Mouse (Mus musculus) MEL-GATA-1-ER (cell line): ENCODE data around the gene Cfap100.

Experiments
- DNase-seq: peaks from one replicate; pipeline ENCODE4 v3.0.0-alpha.2; 2012; ENCODE audit warnings: low read depth; ENCODE audit errors: extremely low read depth

The Cfap100 gene

DNA sequence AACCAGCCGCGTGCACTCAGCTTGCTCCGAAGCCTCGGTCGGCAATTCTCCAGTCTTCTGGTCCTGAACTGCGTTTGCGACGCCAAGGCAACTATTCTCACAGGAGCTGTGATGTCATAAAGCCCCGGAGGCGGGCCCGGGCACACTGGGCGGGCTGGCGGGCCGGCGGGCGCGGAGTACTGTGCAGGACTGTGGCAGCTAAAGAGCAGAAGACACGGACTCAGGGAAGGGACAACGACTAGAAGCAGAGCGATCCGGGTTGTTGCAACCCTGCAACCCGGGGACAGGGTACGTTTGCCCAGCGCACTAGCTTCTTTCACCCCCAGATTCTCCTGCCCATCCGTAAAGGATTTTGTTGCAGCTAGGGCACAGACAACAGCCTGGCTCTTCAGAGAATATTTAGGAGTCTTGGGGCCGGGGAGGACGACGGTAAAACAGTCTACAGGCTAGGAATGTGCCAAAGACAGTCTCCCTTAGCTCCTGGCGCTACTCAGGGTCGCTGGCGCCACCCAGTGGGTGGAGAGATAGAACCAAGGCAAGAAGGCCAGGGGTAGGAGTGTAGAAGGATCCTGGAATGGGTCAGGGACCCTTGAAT lies at the start of gene Cfap100:
TSS of gene Cfap100 (minus strand) at position 418 of the 595 bp plus-strand sequence.
- no peak for DNase-seq

DNA sequence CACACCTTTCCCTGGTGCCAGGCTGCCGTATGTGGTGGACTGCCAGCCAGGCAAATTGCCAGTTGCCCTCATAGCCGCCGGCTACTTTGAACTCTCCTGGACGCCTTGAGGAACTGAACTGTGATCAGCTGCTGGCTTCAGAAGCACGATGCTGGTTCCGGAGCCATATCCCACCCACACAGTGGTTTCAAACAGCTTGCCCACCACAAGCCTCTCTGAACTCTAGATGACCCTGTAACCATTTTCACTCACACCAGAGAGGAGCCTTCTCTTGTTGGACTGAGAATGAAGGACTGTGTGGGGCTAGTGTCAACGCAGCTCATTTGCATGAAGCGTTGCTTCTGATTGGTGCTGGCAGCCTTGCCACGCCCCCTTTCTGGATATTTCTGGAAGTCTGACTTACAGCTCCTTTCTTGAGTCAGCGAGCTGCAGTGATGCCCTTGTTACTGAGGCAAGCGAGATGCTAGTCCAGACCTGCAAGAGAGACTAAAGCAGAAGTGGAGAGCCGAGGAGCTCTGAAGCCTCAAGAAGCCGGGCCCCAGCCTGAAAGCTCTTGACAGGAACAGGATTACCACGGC lies 48.4 kb upstream of the Cfap100 start:
- DNase-seq = no peak

DNA sequence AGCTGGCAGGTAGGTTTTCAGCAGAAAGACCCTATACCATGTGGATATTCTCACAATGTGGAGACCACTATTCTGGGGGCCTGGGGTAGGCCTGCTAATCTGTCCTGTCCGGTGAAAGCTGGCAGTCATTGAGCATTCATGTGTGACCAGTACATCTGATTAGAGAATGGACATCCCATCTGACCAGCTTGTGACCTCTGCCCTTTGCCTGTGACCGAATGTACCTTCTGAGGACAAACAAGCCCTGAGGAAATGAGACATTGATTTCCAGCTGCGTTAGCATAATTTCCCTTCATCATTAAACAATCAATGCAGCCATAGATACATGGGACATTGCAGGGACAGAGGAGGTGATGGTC lies 47.2 kb upstream of the Cfap100 start:
- DNase-seq = no peak

DNA sequence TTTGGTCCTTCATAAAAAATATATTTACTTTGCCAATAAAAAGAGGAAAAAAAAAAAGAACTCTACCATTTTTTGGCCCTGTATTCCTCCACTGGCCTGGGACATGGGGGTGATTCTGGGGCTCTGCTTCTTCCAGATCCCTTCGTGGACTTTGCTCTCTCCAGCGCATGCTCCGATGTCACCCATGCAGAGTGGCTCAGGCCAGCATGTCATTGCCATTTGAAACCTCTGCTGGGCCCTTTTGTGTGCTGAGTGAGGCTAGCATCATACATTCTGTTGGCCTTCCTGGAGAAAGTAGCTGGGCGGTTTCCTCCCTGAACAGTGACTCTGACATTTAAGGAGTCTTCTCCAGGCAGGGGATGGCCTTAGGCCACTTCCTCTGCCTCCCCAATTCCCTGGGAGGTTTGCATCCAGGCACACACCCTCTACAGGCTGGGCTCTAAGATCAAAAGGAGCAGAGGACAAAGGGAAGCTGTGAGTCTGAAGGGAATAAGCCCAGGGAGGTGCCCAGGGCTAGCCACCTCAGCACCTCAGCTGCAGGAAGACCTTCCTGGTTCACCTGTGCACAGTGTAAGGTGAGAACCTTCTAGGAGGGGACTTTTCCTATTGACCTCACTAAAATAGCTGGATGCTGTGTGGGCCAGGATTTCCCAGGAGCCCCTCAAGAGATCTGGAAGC lies 46.7 kb upstream of the Cfap100 start:
- DNase-seq = no peak

DNA sequence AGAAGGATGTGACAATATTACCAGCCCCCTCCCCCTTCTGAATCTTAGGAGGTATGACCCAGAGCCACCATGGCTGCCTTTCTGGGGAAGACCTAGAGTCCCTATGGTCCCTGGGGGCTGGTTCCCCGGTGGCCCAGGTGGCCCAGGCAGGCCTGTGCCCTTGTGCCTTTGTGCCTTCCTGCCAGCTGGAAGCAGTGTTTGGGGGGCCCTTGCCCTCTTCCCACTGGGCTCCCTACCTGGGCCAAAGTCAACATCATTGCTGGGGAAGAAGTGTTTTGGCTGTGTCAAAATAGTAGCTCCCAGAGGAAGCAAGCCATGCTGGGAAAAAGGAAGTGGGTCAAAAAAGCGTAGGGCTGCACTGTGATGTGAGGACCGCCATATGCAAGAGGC lies 45.8 kb upstream of the Cfap100 start:
- no peak for DNase-seq

DNA sequence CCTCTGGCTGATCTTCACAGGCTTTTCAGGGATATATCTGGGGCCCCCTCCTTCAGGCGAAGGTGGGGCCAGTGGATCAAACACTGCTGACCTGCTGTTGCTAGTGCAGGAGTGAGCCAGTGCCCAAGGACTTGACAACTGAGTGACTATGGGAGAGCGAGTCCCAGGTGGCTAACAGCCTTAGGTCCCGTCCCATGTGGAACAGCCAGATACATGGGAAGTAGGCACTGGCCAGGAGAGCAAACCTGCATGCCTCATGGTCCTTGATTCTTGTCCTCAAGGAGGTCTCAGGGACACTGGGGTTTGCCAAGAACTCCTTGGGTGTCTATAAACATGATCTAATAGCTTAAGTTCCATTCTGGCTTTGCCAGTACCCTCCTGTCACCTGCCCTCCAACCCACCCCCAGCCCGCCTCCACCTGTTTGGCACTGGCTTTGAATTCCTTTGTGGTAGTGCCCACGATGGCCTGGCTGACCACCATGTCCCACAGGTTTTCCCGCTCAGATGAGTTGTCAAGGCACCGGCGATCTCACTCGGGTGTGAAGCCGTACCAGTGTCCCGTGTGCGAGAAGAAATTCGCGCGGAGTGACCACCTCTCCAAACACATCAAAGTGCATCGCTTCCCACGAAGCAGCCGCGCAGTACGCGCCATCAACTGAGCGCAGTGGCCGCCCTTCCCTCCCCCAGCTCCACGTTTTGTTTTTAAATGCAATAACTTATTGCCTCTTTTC lies 45.2 kb upstream of the Cfap100 start:
- no peak for DNase-seq

DNA sequence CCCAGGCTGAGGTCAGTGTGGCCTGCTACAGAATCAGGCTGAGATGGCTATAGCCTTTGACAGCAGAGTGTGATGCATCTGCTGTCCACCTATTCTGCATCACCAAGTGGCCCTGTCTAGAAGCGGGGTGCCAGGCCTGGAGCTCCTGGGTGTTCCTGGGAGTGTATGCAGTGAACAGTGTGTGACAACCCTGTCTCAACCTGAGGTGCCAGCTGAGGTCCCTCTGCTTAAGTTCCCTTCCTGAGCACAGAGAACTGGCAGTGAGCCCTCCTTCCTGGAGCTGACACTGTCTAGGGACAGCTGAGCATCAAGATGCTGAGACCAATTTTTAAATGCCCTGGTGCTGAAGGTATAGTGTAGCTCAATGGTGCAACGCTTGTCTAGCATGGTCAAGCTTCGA lies 44.1 kb upstream of the Cfap100 start:
- no peak for DNase-seq

DNA sequence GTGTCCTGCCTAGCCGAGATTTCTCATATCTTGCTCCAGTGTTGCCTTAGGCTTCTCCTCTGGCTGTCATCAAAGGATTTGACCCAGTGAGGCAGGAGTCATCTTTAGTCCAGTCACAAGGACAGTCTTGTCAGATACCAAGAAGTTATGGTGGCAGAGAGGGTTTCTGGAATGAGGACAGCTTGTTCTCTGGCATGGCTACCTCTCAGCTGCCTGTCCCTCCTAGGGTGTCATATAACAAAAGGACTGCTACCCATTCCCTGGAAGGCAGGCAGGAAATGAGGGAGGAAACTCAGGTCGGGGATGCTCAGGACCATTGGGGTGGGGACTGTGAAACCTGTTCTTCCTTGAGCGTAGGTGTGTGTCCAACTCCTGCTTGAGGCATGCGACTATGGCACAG lies 43.5 kb upstream of the Cfap100 start:
- DNase-seq = no peak

DNA sequence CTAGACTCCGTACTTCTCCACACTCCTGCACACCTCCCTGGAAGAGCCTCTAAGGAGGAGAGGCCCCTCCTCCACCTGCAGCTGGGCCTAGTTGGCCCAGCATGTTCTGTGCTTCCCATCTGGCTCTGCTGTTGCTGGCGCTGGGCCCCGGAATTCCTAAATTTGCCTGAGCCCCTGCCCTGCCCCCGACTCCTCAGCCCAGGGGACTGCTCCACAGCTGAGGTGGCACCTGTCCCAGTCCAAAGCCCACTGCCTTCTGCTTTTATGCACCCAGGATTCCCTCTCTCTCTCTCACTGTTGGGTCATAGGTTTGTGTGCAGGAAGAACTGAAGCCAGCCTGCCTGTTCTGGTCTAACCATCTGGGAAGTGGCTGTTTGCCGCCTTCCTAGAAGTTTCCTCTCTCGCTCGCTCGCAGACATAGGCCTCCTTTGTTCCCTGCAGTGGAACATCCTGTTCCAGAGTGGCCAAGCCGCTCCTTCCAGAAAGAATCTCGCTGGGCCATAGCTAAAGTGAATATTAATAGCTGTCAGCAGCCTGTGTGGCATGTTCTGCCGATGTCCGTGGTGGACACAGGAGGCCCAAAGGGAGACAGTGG lies 42.4 kb upstream of the Cfap100 start:
- DNase-seq = no peak

DNA sequence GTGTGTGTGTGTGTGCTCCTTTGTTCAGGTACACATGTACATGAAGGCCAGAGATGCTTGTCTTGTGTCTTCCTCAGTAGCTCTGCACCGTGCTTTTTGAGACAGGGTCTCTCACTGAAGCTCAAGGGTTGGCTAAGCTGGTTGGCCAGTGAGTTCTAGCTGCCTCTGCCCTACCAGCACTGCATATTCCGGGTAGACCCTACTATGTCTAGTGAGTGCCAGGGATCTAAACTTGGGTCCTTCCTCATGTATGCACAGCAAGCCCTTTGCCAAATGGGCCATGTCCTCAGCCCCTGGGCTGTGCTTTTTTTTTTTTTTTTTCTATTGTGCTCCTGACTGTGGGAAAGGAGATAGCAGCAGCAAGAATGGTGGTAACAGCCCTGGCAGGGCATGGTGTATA lies 41.7 kb upstream of the Cfap100 start:
- DNase-seq = no peak

DNA sequence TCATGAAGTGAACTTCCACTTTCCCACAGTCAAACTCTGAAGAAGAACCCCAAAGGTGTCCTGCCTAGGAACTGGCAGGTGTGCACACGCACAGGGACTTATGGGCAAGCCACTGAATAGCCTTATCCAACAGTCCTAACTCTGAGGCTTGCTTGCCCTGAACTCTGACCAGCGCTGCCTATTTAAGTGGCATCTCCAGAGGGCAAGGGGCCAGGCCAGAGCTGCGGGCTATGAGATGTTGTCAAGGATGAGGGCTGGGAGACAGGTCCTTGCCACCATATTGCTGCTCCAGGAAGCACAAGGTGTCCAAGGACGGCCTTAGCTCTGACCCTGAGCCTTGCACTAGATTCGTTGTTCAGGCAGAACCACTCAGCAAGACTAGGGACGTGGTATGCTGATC lies 40.4 kb upstream of the Cfap100 start:
- no peak for DNase-seq

DNA sequence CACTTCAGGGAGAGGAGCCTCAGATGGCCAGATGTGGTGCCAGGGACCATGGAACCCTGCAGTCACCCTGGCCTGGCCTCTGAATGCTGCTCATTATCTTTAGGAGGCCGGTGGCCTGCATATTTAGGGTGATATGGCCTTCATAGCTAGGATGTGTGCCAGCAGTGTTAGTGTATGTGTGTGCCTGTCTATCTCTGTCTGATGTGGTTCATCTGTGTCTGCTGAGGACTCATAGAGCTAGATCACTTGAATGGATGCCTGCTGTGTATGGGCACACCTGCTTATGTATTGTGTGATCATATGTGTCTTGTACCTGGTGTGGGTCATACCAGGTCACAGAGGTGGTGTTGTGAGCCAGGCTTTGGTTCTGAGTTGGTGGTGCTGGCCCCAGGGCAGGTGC lies 39.6 kb upstream of the Cfap100 start:
- DNase-seq = no peak

DNA sequence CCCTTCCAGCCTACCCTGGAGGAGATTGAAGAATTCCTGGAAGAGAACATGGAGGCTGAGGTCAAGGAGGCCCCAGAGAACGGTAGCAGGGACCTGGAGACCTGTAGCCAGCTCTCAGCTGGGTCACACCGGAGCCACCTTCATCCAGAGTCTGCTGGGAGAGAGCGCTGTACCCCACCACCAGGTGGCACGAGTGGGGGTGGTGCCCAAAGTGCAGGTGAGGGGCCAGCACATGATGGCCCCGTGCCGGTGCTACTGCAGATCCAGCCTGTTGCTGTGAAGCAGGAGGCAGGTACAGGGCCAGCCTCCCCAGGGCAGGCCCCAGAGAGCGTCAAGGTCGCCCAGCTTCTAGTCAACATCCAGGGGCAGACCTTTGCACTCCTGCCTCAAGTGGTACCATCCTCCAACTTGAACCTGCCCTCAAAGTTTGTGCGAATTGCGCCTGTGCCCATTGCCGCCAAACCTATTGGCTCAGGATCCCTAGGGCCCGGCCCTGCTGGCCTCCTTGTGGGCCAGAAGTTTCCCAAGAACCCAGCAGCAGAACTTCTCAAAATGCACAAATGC lies 38.3 kb upstream of the Cfap100 start:
- no peak for DNase-seq

DNA sequence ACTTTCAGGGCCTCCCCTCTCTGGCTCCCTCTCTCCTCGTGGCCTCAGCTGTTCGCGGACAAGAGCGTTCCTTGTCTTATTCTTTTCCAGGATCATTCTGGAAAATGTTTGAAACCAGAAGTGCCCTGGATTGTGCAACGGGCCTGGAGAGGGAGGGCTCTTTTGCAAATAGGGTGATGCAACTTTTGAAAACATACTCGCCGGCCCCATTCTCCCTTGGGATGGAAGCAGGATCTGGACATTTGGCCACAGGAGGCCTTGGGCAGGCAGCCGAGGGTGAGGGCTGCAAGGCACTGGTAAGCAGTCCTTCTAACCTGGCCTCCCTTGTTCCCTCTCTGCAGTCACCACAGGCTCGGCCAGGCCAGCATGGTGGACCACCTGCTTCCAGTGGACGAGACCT lies 37.5 kb upstream of the Cfap100 start:
- DNase-seq = no peak

DNA sequence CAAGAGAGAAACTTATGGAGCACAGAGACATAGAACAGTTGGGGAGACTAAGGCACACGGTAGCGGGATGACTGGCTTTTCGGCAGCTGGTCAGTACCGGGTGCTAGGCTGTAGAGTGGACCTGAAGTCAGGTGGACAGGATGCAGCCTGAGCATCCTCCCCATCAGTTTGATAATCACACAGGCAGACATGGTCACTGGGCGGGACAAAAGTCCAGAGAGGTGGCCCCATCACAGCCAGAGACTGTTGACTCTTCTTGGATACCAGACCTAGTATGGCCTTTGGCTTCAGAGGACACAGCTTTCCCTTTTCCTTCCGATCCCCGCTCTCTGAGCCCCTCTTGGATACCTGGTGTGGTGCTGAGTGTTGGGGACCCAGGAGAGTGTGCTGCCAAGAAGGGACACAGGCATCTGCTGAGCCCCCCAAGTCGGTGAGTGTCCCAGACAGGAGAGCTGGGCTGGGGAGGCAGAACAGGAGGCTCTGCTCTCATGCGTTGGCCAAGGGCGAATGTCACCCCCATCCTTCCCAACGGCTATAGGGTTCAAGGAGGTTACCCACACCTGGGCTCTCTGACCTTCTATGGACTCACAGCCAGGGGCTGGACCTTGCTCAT lies 36.5 kb upstream of the Cfap100 start:
- no peak for DNase-seq

DNA sequence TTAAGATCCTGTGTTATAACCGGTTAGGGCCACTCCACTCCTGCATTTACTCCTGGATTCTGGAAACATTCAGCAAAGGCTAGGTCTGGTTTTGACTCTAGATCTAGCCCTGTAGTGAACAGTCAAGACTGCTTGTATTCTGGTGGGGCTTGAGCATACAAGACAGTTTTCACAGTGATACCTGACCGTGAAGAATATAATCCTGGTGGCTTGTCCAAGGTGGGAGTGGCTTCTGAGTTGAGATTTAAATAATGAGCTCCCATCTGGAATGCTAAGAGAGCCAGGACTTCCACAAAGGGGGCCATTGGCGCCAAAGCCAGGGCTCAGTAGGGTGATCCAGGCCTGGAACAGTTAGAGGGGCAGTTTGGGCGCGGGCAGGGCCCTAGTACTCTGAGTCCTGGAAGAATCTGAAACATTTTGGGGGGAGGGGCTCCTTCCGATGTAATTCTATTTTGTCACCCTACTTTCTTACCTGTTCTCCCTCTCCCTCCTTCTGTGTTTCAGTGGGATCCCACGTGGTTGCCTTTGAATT lies 35.4 kb upstream of the Cfap100 start:
- DNase-seq = no peak

DNA sequence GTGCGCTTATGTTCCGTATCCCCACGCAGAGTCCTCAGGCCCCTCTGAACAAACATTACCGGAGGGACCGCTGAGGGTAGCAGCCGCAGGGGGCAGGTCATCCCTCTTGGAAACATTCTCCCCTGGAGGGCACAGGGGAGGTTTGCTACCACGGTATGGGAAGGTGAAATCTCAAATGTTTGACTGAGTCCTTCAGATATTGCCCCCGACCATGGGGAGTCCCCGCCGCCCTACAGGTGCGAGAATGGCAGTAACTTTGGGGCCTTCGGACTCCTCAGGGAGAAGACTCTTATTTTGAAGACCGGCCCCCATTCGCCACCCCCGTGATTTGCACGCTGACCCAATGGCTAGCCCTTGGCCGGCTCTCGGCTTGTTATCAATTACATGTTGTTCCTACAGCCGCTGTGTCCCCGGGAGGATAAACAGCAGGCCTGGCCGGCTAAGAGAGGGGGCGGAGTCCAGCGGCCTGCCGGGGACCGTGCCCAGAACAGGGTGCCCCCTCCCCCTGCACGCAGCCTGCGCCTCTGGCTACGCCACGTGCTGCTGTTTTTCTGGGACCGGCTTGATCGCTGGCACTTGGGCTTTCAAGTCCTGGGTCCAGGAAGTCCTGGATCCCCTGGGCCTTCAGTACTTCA lies 34.7 kb upstream of the Cfap100 start:
- no peak for DNase-seq

DNA sequence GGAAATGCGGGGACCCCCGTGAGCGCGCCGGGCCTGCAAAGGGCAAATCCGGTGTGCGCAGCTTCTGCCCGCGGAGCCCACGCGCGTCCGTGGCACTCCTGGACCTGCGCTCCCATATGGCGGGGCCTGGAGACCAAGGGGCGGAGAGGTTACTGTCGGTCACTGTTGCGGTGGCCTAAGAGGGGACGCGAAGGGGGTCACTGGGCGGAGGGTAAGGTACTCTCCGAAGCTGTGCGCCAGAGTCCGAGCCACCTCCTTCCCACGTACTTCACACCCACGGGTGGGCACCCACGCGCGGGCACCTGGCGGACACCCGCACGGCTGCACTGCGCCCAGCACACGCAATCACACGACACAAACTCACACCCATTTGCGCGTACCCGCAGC lies 34.2 kb upstream of the Cfap100 start:
- no peak for DNase-seq

DNA sequence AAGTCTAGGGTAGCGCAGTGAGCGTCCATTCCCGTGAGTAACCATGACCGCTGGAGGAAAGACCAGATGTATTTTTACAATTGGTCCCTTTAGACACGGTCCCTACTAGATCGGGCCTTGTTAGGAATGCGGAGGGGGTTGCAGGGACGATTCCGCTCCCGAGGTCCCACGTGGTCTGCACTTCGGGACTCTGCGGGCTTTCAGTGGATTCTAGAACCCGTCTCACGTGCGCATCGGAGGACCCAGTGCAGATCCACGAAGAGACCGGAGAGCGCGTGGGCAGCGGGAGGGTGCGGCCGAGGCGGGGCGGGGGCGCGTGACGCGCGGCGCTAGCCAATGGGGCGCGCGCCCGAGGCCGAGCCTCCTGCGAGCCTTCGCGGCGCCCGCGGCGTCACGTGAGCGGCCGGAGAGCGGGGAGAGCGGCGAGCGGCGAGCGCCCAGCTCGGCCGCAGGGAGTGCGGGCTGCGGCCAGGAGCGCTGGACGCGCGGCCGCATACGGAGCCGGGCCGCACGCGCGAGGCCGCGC lies 33.6 kb upstream of the Cfap100 start, which contains the start of gene Klf15:
TSS of gene Klf15 (plus strand) at position 396 of the 526 bp plus-strand sequence.
- DNase-seq = no peak

DNA sequence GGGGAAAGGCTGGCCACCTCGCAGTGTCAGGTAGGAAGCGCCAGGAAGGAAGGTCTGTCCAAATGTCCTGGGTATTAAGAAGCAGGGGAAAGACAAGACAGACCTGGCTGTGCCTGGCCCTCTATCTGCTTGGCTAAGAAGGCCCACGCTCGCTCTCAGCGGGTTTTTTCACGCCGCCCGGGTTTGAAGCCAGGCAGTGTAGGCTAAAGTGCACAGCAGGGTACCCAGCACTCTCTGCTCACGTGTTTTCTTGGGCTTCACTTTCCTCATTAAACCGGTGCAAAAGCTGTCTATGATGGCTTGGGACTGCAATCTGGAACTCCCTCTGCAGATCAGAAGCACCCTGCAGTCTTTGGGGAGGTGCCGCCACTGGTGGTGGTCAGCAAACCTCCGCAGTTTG lies 33.2 kb upstream of the Cfap100 start:
- DNase-seq = no peak
